Mouse (Mus musculus) lung, postnatal 14 days (tissue): Measurements from ENCODE around the gene Rtn4r.

Source experiments
- DNase-seq: peaks from one replicate; pipeline ENCODE4 v3.0.0; 2021

The Rtn4r gene

DNA sequence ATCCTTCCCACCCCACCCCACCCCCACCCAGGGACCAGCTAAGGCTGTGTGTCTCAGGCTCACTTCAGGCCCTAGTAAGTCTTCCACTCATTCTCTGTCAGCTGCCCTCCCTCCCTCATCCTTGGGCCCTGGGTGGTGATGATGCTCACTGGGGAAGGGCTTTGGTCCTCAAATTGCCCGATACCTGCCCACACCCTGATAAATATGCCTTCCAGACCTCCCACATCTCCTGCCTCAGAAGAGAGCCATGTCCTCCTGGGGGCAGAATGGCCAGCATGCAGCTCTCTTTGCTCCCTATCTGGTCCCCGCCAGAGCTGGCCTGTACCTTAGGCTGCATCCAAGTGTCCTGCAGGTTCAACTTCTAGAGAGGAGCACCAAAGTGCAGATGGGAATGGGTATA, 2.3 kb upstream of the Rtn4r start:
- DNase-seq, result no peak

GRCm38 (mm10) chr16:18126211-18126610, 1.2 kb upstream of the Rtn4r start:
- DNase-seq, result no peak

- DNase-seq, result no peak
Measured at GRCm38 (mm10) chr16:18127871-18128563, 575 bp downstream of the Rtn4r start.

DNA sequence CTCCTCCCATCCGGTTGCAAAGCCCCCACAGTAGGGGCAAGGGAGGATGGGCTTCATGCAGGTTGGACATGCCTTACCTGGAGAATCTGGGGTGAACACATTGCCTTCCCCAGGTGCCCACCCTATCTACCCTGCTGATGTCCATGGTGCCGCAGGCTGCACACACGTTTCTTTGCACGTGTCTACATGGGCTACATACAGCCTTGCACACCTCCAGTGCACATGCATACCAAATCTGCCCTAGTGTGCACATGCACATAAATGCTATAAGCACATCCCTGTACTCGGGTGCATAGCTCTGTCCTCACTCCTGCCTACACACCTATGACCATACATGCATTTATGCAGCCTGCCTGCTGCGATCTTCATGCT, 1.1 kb downstream of the Rtn4r start:
- no peak for DNase-seq

DNA sequence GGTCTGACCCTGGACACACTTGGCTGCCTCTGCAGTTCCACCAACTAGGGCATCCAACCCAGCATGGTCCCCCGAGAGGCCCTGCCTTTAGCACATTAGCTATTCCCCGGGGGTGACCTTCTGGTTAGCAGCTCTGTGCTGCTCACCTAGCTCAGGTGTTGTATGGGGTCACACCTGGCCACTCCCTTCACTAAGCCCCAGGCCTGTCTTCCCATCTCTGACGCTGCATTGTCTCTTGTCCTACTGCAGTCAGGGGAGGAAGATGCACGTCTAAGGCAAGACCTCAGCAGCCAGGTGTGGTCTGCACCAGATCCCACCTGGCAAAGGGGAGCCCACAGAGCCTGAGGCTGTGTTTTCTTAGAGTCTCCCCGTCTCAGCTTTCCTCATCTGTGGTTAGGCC, 2.0 kb downstream of the Rtn4r start:
- no peak for DNase-seq

- DNase-seq, result no peak
Measured at GRCm38 (mm10) chr16:18130288-18130687, 2.8 kb downstream of the Rtn4r start.

DNA sequence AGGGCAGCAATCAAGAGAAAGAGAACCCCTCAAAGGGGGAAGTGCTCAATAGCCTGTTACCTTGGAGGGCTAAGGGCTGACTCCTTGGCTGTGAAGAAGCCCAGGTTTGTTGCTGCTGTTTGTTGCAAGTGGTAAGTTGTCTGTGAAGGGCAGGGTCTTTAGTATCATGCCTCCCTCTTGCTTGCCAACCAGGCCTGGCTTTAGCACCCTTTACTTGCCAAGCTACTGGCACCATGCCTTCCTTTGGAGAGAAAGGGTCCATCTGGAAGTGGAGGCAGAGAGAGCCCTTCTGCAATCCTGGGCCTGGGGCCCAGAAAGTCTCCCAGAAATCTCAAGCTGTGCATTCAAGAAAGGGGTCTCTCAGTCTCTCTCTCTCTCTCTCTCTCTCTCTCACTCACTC, 3.3 kb downstream of the Rtn4r start:
- DNase-seq, result no peak

GRCm38 (mm10) chr16:18131245-18131939, 4.0 kb downstream of the Rtn4r start:
- DNase-seq, result no peak

GRCm38 (mm10) chr16:18132026-18132425, 4.6 kb downstream of the Rtn4r start:
- no peak for DNase-seq

- no peak for DNase-seq
Measured at GRCm38 (mm10) chr16:18132575-18132974, 5.1 kb downstream of the Rtn4r start.

GRCm38 (mm10) chr16:18133133-18133920, 5.9 kb downstream of the Rtn4r start:
- no peak for DNase-seq

DNA sequence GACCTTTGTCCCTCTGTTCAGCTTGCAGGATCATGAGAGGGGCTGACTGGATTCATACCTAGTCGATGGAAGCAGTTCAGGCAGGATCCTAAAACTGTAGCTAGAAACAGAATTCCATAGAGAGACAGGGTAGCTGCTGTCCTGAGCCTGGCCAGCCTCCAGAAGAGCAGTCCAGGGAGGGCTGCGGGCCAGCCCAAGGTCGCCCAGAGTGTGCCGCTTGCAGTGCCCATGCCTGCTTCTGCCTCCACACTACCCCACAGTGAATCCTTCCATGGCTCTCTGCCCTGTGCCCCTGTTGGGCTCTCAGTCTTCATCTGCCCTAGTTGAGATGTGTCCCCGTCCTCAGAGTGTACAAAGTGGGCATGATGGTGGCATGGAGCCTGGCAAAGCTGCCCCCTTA, 7.8 kb downstream of the Rtn4r start:
- no peak for DNase-seq

GRCm38 (mm10) chr16:18136015-18136414, 8.6 kb downstream of the Rtn4r start:
- DNase-seq, result no peak

GRCm38 (mm10) chr16:18144201-18144600, 16.8 kb downstream of the Rtn4r start:
- DNase-seq, result peak; percentile 27

GRCm38 (mm10) chr16:18145341-18145867, 18.0 kb downstream of the Rtn4r start:
- DNase-seq, result no peak

- DNase-seq, result no peak
Measured at GRCm38 (mm10) chr16:18148208-18148876, 20.9 kb downstream of the Rtn4r start.

- no peak for DNase-seq
Measured at GRCm38 (mm10) chr16:18149205-18149604, 21.8 kb downstream of the Rtn4r start.

DNA sequence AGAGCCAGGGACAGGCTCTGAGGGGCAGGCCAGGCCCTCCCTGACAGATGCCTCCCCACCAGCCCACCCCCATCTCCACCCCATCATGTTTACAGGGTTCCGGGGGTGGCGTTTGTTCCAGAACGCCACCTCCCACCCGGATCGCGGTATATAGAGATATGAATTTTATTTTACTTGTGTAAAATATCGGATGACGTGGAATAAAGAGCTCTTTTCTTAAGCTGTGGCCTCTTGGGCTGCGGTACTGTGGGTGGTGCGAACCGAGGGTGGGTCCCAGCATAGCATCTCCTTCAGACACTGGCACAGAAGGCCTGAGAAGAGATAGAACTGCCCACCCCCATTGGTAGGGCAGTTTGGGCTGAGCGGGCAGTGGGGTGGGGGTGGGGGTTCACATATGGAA, 24.7 kb downstream of the Rtn4r start:
- DNase-seq, result no peak

GRCm38 (mm10) chr16:18152769-18153445, 25.5 kb downstream of the Rtn4r start:
- no peak for DNase-seq

DNA sequence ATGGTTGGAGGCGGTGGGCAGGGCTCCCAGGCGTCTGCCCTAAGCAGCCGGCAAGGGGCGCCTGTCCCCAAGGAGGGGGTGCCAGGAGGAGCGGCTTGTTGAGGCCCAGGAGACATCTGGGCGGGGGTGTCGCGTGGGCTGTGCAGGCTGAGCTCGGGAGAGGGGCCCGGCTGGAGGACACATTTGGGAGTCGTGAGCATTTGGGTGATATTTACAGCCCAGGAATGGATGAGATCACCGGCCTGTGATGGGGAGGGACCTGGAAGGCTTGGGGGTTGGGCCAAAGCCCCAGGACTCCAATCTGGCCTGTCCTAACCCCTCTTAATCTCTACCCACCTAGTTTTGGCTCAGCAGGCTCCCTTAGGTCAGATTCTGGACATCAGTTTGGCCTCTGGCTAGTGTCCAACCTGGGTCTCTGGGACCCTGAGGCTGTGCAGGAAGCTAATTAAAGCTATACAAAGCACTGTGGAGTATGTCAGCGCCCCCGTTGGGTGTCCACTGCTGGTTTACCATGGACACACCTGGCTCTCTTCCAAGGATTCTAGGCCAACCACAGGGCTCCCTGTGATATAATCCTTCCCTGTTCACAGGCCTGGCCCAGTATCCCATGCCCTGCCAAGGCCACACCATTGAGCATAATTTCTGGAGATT, 27.2 kb downstream of the Rtn4r start:
- peak; percentile 5 for DNase-seq

DNA sequence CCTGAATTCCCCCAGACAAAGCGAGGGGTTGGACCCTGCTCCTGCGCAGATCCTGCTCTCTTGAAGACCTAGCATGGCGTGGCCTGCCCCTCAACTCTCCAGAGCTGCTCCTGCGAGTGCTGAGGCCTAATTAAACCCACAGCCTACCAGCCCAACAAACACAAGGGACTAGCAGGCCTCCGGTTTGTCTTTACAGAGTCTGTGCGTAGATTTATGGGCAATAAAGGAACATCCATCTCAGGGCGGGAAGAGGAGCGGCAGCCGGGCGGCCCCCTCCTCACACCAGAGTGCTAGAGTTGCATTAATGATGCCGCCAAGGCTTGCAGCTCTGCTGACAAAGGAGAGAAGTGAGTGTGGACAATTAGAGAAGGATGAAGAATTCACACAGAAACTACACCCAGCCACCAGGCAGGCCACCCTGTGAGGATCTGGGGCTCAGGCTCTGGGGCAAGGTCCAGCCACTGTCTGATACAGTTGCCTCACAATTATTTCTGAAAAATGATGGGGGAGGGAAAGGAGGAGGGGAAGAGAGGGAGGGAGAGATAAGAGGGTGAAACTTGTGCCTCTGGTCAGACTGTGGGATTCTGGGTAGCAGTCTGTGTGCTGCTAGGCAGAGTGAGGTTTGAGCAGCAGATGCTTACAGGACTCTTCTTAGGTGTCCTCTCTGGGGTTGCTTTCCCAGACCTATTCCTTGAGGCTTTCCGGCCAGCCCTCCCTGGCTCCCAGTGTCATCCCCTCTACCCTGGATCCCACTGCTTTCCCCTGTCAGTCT, 29.3 kb downstream of the Rtn4r start:
- DNase-seq, result no peak
